In the genomic region with DNA sequence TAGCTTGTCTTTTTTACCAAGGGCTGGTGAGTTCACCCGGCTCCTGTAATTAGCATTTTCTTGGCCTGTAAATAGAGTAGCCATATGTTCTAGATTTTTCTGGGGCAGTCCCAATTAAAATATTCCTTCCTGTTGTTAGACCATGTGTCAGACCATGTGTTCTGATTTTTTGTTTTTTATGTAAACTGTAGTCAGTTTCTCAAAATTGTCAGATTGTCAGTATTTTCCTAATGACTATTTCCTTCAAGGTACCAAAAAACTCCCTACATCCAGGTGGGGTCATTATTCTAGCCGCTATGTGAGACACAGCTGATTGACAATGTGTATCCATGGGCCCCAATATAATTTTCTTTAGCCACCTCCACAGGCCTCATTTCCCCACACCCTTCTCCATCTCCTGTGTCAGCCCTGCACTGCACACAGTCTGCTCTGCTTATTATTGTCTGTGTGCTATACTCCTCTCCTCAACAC, we compare ENCODE assay signal across 10 mouse cellular contexts. TPM values are rescaled to one million over a fixed set of nuclear protein-coding genes. Genes with fewer than 3 reads are reported as not detected.
DNase-seq lines count a peak whose midpoint lies in the region; ATAC-seq and TF ChIP-seq lines count a peak whose summit lies in the region.
"Had no signal": no experiment of that assay in that cellular context is flagged by ENCODE, and none has a peak within 500 bp of the region (broad histone marks: within the 10 kb centered on the region; RNA-seq: fewer than 3 reads in every experiment).

No protein-coding gene starts in this region.

- H3K9me3 ChIP-seq in hindbrain, postnatal 0 days (ENCODE audit: low read length): no peaks in the 10 kb centered on the region
- H3K9me3 ChIP-seq in hindbrain, embryonic 12.5 days (replicated peaks): peaks cover 3% of the 10 kb centered on the region; the same call in 1 of the 2 replicates

- no peaks in the 10 kb centered on the region for H3K36me3 ChIP-seq in hindbrain, postnatal 0 days (ENCODE audit: insufficient read depth, low read length)
- H3K36me3 ChIP-seq in hindbrain, embryonic 12.5 days: no peaks in the 10 kb centered on the region
- H3K36me3 ChIP-seq in splenic B cell, adult 2 months (ENCODE audit: control insufficient read depth, insufficient read depth, low read length, poor library complexity, severe bottlenecking): no peaks in the 10 kb centered on the region

- no peak overlapping the region for H3K4me2 ChIP-seq in hindbrain, postnatal 0 days (ENCODE audit: low read depth, low read length)
- no peak overlapping the region for H3K4me2 ChIP-seq in hindbrain, embryonic 12.5 days (replicated peaks)
- H3K4me2 ChIP-seq: lung, embryonic 14.5 days had no signal

- 56% methylated on average over 2 of the region's 2 CpGs for WGBS in hindbrain, postnatal 0 days
- 74% methylated on average over 2 of the region's 2 CpGs for WGBS in hindbrain, embryonic 12.5 days

- no peak for TF ChIP-seq CTCF in hindbrain, postnatal 0 days (IDR thresholded peaks at IDR 0.05; ENCODE audit: low read depth)

- H3K27me3 ChIP-seq in hindbrain, postnatal 0 days (ENCODE audit: insufficient read depth, low read length): no peaks in the 10 kb centered on the region
- H3K27me3 ChIP-seq in hindbrain, embryonic 12.5 days: no peaks in the 10 kb centered on the region
- no peaks in the 10 kb centered on the region for H3K27me3 ChIP-seq in splenic B cell, adult 2 months (ENCODE audit: control insufficient read depth, insufficient read depth, low read length, poor library complexity, severe bottlenecking)

- peak; percentile 42 for DNase-seq in hindbrain, postnatal 0 days (ENCODE audit: low spot score)
- DNase-seq in cerebellum, adult 11-12 months: peak; percentile 73
- peak; percentile 56 to 81 for DNase-seq in cerebellum, postnatal 14 days
- DNase-seq in splenic B cell, adult 2 months (ENCODE audit: low read depth, low spot score): peak; percentile 14
- DNase-seq in right cerebral cortex, postnatal 25 days: no peak
- DNase-seq: adrenal gland, postnatal 10 days; lung, embryonic 14.5 days had no signal

- 0 out of 2 replicates have a peak overlapping the region, but pooled peaks have one; percentile 38 for H3K27ac ChIP-seq in hindbrain, postnatal 0 days
- no peak overlapping the region for H3K27ac ChIP-seq in hindbrain, embryonic 12.5 days
- H3K27ac ChIP-seq: macrophage had no signal

- H3K4me1 ChIP-seq in hindbrain, postnatal 0 days (ENCODE audit: insufficient read depth, low read length): no peaks in the 10 kb centered on the region
- no peaks in the 10 kb centered on the region for H3K4me1 ChIP-seq in hindbrain, embryonic 12.5 days

- no peak overlapping the region for H3K4me3 ChIP-seq in hindbrain, postnatal 0 days (ENCODE audit: low read length)
- no peak overlapping the region for H3K4me3 ChIP-seq in hindbrain, embryonic 12.5 days

- 0 out of 2 replicates have a peak, but pooled peaks have one; percentile 66 for ATAC-seq in hindbrain, postnatal 0 days
- no peak for ATAC-seq in hindbrain, embryonic 12.5 days (ENCODE audit: low FRiP score)
- ATAC-seq in erythroid progenitor cell, adult 5-6 weeks (replicated peaks; ENCODE audit: low FRiP score, poor library complexity, severe bottlenecking): no peak

- no peak overlapping the region for H3K9ac ChIP-seq in hindbrain, postnatal 0 days (replicated peaks; ENCODE audit: low read length)
- H3K9ac ChIP-seq in hindbrain, embryonic 12.5 days: no peak overlapping the region
- H3K9ac ChIP-seq: lung, embryonic 14.5 days had no signal

RNA-seq across cellular contexts. Expression of gene Itm2b, which starts 40.5 kb away (rescaled TPM):
- total RNA-seq in hindbrain, postnatal 0 days (2014; rRNA removed): 446 TPM in 2 replicates
- polyA plus RNA-seq in hindbrain, postnatal 0 days (2015; fragmentation: Nextera tagmentation; extraction: Ambion mirVana): 1,059 and 1,161 TPM in 2 replicates
- polyA plus RNA-seq in hindbrain, embryonic 12.5 days (2016; fragmentation: Nextera tagmentation; extraction: Ambion mirVana): 462 and 486 TPM in 2 replicates
- total RNA-seq in erythroid progenitor cell, adult 5-6 weeks (2015; ENCODE audit: low replicate concordance): 559 and 848 TPM in 2 replicates
- total RNA-seq in erythroid progenitor cell, adult 5-6 weeks (2017; ENCODE audit: low replicate concordance): 487 and 545 TPM in 2 replicates
